Mouse (Mus musculus) heart, adult 11 months (tissue): ENCODE results near the gene Gpx1.

Source experiments
- DNase-seq: peaks from one replicate; pipeline ENCODE4 v3.0.0; 2022

Gpx1 gene

DNA sequence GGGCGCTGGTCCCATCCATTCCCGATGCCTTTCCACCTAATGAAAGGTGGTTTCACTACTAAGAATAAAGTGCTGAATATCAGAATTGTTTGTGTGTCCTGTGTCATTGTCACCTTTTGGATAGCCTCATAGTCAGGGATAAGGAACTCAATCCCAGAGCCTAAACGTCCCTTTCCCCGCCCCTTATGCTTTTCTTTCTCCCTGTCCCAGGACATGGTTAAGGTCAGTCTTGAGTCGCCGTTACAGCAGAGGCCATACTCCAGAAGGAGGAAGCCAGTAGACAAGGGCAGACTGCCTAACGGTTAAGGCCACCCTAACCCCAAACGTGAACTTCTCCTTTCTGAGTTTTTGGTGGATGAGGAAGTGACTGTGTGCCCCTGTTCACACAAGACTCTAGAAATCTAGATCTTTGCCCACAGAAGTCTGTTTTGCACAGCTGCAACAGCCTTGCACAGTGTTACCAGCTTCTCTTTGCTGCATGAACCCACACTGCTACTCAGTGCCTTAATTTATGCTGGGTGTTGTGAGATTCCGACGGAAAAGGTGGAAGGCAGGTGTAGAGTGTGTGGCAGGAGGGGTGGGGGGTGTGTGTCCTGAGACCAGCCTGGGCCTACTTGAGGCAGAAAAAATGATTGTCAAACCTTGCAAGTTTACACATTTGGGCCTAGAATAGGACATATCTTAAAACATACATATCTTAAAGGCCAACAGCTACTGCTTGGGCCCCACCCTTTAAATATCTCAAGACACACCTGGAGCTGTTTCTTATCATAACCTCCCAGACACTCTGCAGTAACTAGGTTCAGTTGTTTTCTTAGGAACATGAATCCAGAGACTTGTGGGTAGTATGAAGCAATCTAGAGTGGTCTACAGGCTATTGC lies 1.8 kb downstream of the Gpx1 start:
- peak; percentile 95 for DNase-seq

DNA sequence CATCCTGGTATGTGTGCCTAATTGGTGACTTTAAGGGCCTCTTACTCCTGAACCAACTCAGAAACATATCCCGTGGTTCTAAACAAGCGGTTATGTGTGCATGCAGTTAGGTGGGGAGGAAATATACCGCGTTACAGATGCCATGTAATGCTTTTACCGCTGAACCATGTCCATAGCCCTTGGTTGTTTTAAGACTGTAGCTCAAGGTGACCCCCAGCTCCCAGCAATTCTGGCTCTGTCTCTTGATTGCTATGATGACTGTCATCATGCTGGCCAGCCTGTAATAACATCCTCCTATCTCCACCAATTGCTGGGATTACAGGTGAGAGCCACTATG lies 2.4 kb downstream of the Gpx1 start:
- DNase-seq = no peak

DNA sequence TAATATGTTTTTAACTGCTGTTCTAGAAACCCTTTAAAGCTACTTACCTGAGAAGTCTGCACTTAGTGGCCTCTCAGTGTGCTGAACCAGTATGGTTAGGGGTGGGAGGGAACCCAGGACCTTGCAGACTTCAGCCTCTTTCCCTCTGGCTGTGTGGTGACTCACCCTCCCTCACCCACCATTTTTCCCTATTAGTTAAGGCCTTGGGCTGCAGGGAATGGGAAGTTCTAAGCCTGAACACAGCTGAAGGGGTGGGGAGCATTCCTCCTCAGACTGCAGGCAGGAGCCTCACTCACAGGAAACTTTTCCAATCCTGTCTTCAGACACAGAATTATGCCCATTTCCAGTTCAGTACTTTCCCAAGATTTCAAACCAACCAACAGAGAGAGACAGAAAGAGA lies 3.1 kb downstream of the Gpx1 start:
- DNase-seq = no peak

DNA sequence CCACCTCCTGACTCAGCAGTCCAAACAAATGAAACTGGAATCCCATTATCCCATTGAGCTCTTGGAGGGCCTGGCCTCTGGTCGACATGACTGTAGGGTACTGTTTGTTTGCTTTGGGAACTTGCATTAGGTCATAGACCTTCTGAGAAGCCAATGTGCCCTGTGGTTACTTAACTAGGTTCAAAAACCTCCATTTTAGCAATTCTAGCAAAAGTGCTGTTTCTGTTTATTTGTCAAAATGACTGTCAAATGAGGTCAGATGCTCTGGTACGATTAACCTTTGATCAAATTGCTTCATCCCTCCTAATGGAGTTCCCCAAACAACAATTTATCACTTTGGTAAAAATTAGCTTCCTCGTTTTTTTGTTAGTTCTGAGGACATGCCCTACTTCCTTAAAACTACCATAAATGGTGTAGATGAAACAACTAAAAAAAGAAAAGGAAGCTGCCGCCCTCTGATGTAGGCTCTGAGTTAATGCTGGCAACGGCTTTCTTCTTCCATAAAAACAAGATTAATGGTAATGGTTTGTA lies 3.7 kb downstream of the Gpx1 start:
- no peak for DNase-seq

DNA sequence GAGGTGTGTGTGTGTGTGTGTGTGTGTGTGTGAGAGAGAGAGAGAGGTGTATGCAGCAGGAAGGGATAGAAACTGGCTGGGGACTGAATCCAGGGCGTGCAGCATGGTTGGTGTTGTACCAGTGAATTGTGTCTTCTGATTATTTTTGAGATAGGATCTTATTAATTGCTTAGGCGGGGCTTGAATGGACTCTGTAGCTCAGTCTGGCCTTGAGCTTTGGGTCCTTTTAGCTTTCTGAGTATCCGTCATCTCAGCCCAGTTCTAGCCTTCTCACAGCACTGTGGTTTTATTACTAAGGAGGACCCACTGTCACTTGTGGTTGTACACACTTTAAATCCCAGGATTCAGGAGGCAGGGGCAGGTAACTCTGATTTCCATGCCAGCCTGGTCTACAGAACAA lies 4.6 kb downstream of the Gpx1 start:
- DNase-seq = no peak

DNA sequence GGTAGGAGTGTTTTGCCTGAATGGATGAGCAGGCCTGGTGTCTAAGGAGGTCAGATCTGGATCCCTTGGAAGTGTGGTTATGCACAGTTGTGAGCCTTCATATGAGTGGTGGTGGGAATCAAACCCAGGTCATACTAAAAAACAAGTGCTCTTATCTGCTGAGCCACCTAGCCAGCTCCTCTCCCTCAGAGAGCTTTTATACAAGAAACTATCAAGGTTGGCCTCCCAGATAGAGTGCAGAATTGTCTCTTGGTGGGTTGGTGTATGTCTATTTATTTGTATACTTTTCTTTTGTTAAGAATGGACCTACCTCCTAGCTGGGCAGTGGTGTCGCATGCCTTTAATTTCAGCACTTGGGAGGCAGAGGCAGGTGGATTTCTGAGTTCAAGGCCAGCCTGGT lies 5.1 kb downstream of the Gpx1 start:
- no peak for DNase-seq

DNA sequence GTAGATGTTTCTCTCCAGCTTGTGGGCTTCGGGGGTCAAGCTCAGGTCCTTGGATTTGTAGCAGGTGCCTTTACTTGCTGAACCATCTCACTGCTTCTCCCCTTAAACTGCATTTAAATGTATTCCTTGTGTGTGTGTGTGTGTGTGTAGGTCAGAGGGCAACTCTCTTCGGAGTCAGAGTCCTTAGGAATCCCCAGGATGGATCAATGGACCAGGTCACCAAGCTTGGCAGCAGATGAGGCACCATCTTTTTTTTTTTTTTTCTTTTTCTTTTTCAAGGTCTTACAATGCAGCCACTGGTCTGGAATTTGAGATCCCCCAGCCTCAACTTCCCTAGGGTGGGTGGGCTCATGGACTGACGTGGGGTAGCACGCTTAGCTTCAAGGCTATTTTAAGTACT lies 5.8 kb downstream of the Gpx1 start:
- DNase-seq = no peak

DNA sequence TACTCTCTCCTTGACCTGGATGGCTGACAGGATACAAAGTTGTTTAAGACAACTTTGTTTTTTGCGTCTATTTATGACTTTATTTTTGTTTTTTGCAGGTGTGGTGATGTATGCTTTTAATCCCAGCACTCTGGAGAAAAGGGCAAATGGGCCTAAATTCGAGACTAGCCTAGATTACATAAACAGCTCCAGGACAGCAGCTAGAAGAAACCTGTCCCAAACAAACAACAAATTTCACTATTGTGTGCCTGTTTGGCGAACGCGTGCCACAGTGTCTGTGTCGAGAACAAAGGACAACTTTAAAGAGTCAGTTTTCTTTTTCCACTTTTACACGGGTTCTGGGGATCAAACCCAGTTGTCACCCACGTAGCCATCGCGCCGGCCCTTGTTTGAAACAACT lies 8.3 kb downstream of the Gpx1 start:
- no peak for DNase-seq

DNA sequence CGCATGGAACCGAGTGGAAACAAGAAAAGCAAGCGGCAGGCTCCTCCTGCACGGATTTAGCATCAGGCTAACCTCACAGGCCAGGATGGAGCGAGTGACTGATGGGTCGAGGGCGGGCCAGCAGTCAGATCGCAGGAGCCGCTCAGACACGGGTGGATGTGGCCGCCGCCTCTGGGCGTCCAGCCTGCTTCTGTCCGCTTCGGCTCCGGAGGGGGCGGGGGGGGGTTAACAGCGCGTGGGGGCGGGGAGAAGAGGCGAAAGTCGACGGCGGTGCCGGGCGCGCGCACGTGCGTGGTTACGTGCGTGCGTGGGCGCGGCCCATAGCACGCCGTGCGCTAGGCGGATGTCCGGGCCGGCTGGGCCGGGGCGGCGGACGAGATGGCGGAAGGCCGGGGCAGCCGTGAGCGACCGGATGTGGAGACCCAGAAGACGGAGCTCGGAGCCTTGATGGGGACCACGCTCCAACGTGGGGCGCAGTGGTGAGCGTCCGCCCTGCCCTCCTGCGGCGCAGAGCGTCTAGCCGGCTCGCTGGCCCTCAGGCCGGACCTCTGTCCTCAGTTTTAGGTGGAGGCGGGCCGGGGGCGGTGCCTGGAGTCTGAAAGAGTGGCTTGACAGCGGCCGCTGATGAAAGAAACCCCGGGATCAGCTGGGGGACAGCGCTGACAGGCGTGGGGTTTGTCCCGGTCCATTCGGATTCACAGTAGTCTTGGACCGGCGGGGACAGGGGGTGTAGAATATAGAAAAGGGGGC lies 9.0 kb downstream of the Gpx1 start, which contains the start of gene Usp4:
TSS of gene Usp4 (plus strand) at position 314 of the 750 bp plus-strand sequence.
- peak; percentile 99 for DNase-seq

DNA sequence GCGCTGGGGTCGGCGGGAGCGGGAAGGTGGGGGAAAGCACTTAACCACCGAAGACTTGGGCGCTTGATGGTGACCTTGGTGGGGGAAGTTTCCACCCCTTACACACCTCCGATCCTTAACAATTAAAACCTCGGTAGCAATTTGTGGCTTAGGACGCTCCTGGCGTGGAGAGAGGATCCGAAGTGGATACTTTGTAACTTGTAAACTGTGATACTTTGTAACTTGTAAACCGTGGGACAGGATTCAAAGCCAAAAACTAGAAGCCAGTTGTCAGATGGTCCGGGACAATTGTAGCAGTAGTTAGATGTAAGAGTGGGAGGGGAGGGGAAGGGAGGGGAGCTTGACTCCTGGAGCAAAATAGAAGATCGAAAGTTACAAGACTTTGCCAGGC lies 9.6 kb downstream of the Gpx1 start:
- no peak for DNase-seq

DNA sequence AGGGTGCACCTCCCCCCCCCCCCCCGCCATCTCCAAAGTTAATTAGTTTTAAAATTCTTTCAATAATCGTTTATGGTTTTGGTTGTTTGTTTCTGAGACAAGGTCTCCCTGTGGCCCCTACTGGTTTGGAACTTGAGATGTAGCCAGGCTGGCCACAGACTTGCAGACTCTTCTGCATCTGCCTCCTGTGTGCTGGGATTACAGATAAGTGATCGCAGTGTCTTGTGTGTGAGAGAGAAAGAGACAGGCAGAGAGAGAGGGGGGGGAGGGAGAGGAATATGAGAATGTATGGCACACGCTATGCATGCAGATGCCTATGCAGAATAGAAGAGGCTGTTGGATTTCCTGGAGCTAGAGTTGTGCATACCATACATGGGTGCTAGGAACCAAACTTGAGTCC lies 11.0 kb downstream of the Gpx1 start:
- no peak for DNase-seq

DNA sequence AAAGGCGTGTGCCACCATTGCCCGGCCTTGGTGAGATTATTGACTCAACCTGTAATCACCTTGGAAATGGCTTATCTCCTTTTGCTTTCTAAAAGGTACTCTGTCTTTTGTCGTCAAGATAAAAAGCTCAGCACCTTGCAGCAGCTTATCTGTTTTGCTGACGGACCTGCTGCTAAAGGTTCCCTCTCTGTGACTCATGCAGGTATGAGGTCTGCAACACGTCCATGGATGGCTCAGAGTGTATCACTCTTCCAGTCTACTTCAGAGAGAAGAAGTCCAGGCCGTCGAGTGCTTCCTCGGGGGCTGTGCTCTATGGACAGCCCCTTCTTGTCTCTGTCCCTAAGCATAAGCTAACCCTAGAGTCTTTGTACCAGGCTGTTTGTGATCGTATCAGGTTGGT lies 39.5 kb downstream of the Gpx1 start:
- no peak for DNase-seq

DNA sequence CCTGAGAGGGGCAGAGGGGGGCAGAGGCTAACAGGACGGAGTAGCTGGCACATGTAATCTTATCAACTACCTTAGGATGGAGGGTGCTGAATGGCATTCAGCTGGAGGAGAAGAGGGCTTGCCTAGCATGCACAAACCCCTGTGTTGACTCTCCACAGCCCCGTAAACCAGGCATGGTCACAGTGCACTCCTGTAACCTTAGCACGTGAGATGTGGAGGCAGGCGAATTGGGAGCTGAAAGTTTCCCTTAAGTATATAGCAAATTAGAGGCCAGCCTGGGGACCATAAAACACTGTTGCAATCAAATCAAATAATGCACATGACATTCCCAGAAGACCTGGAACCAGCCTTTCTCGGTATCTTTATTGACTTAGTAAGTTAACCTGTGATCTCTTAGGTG lies 40.0 kb downstream of the Gpx1 start:
- no peak for DNase-seq

DNA sequence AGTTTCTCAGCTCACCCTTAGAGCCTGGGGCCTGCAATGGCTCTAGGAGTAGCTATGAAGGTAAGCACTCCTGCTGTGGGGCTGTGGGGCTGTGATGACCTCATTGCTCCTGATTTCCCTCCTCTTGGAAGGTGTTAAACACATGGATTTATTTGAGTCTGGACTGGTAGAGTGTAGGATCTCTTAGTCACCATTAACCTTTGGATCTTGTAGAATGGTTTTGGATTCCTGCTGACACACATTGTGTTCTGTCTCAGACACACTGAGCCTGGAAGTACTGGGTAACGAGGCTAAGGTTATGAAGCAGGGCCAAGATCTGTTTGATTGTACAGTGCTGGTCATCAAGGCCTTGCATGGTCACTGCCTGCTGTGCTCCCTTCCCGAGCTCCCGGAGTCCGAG lies 40.6 kb downstream of the Gpx1 start:
- DNase-seq = no peak

DNA sequence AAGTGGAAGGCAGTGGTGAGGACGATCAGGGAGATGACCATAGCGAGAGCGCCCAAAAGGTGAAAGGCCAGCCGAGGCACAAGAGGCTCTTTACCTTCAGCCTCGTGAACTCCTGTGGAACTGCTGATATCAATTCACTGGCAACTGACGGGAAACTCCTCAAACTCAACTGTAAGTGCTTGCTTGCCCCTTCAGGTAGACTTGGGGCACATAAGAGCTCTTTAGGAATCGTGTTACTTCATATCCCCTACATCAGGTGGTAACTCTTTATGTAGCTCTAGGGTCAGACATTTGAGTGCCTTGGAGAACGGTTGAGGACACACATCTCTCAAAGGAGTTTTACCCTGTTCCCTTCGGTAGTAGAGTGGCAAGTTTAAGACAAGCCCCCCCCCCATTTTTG lies 42.7 kb downstream of the Gpx1 start:
- DNase-seq = no peak

DNA sequence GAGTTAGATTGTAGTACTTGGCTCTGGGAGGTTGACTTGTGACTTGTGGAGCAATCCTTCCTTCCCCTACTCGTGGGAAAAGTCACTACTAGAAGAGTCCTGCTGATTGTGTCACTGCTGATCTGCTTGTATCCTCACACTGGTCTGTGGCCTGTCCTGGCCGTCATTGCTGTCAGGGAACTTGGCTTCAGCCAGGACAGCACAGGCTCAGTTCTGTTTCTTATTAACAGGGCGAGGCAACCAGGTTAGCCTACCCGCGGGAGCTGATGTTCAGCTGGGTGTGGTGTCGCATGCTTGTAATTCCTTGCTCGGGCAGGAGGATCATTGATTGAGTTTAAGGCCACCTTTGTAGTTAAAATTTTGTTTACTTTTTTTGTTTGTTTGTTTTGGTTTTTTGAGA lies 46.3 kb downstream of the Gpx1 start:
- no peak for DNase-seq

DNA sequence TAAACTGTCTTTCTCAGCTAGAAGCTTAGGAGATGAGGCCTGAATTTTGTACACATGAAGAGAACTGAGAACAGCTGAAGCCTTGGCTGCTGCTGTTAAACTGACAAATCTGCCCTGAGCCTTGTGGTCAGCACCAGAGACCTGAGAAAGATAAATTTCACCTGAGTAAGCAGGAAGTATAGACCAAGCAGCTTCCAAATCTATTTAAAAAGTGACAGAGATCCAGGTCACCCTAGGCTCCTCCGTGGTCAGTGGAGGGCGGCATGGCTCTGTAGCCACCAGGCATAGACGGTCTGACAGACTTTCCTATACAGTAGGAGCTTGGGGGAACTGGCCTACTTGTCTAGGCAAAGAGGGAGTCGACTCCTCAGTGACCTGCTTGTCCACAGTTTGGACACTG lies 48.1 kb downstream of the Gpx1 start:
- no peak for DNase-seq

DNA sequence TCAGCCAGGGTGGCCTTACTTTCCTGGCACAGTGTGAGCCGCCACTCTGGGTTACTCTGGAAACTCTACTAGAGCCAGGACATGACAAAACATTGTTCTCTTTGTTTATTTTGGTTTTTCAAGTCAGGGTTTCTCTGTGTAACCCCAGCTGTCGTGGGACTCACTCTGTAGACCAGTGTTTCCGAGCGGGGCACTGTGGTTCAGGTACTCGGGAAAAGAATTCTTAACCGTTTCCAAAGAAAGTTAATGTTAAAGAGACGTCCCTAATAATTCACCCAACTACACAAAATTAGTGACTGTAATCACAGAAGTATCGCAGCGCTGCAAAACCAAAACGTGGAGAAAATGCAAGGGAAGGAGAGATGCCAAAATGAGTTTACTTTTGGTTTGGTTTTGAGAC lies 49.9 kb downstream of the Gpx1 start:
- no peak for DNase-seq

DNA sequence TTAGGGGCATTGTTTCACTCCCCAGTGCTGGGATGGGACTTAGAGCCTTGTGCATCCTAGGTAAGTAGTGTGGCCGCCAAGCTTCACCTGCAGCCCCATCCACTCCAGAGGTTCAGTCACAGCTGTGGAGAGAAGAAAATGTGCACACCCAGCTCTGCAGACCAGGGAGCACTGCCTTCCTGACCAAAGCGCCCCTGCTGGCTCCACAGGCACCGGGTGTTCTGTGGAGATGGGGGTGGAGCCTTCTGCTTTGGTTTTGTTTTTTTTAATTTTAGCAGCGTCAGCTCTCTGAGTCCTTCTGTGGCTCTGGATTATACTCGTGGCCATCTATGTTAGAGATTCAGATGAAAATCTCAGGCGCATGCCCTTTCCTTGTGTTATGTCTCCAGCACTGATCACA lies 50.5 kb downstream of the Gpx1 start:
- no peak for DNase-seq
